Mouse (Mus musculus) E14TG2a.4 (cell line): Measurements from ENCODE around the gene Agap2.

Experiments used
- H3K27me3 ChIP-seq: 2 replicates; pipeline ENCODE4 v1.6.1; 2014; ENCODE audit warnings: low read length, control low read depth; ENCODE audit not compliant: insufficient read depth
- H3K36me3 ChIP-seq: 2 replicates; pipeline ENCODE4 v1.6.1; 2014; ENCODE audit warnings: low read length, control low read depth; ENCODE audit not compliant: insufficient read depth
- H3K4me1 ChIP-seq: replicated peaks from 2 replicates; pipeline ENCODE4 v1.6.1; 2014; ENCODE audit warnings: low read depth, low read length, control low read depth
- H3K4me3 ChIP-seq: replicated peaks from 2 replicates; pipeline ENCODE4 v1.5.1; 2014; ENCODE audit warnings: mild to moderate bottlenecking, low read length
- H3K9me3 ChIP-seq: 2 replicates; pipeline ENCODE4 v1.6.1; 2014; ENCODE audit warnings: low read length, control low read depth
- CTCF ChIP-seq: conservative IDR thresholded peaks from 2 replicates; pipeline ENCODE4 v1.5.1; 2014; ENCODE audit warnings: low read length
- NANOG ChIP-seq: IDR thresholded peaks from 2 replicates; pipeline ENCODE4 v1.6.1; 2014; ENCODE audit warnings: borderline replicate concordance, low read length, mixed read lengths
- POU5F1 ChIP-seq: IDR thresholded peaks from 2 replicates; pipeline ENCODE4 v1.6.1; 2014; ENCODE audit warnings: low read length, borderline replicate concordance

Agap2 gene

DNA sequence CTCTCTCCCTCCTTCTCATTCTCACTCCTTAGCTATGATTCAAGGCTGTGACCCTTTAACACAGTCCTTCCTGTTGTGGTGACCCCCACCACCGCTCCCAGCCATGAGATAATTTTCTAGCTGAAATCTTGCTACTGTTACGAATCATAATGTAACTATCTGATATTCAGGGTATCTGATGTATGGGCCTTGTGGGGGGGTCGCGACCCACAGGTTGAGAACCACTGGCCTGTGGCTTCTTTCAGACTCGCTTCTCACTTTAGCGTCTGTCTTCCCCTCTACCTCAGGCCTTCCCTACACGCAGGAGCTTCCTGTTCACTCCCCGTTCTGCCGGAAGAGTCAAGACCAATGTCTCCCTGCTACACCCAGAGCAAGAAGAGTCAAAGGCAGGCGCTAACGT, 43.4 kb downstream of the Agap2 start:
- Histone ChIP-seq H3K9me3 (no peaks in the 10 kb centered on the region), H3K36me3 (peaks cover 54% of the 10 kb centered on the region), H3K27me3 (no peaks in the 10 kb centered on the region), H3K4me1 (peaks cover 49% of the 10 kb centered on the region), H3K4me3 (no peak overlapping the region)
- no peak for TF ChIP-seq NANOG

DNA sequence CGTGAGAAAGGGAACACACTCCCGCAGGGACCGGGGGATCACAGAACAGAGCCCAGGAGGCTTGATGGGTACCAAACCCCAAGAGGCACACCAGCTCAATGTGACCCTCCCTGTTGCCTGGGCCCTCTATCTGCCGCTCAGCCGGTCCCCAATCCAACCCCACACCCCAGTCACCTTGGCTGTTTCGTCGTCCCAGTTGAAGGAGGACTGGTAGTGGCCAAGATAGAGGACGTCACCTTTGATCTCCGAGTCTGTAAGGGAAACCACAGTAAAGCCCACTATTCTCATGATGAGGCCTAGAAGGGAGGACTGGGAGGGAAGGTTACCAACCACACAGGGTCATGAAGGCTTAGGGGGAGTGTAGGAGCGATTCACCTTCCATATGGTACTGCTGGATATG, 44.1 kb downstream of the Agap2 start:
- Histone ChIP-seq H3K36me3 (peaks cover 50% of the 10 kb centered on the region), H3K4me3 (no peak overlapping the region), H3K9me3 (no peaks in the 10 kb centered on the region), H3K4me1 (peaks cover 44% of the 10 kb centered on the region), H3K27me3 (no peaks in the 10 kb centered on the region)
- TF ChIP-seq CTCF (no peak), POU5F1 (no peak), NANOG (no peak)

DNA sequence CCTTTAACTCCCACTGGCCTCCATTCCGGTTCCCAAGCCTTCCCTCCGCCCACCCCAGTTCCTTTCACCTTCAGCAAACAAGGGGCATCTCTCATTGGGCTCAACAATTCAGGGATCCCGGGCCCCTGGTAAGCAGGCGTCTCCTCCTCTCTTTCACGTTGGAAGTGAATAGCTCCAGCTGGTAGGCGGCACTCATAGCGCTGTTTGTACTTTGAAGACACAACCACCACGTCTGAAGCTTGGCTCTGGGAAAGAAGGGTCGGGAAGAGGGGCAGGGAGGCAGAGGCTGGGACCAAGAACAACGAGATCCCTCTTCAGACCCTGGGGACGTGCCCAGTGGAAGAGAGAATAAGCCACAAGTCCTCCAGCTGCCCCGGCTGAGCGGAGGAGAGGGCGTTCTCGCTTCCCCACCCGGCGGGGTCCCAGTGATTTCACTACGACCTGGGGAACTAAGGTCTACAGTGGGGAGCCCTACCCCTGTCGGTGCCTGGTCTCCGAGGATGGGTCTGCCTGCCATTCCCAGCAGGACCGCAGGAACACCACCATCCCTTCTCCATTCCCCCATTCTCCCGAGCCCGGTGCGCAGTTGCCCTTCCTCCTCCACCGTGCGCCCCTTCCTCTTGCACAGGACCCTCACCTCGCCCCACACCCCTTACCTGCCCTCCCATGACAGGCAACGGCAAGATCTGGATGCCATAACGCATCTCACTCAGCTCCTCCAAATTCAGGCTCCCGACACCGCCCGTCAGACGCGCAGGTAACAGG, 45.4 kb downstream of the Agap2 start:
- H3K27me3 ChIP-seq, result no peaks in the 10 kb centered on the region
- H3K4me3 ChIP-seq, result peak overlapping the region; percentile 99
- H3K9me3 ChIP-seq, result no peaks in the 10 kb centered on the region
- H3K36me3 ChIP-seq, result peaks cover 42% of the 10 kb centered on the region
- H3K4me1 ChIP-seq, result peaks cover 42% of the 10 kb centered on the region
- no peak for TF ChIP-seq CTCF
- TF ChIP-seq POU5F1, result no peak

- Histone ChIP-seq H3K36me3 (peaks cover 37% of the 10 kb centered on the region), H3K27me3 (no peaks in the 10 kb centered on the region), H3K4me3 (peak within 1 kb of the TSS; percentile 99), H3K4me1 (peaks cover 46% of the 10 kb centered on the region), H3K9me3 (no peaks in the 10 kb centered on the region)
- peak; percentile 78 for TF ChIP-seq NANOG
- TF ChIP-seq POU5F1, result no peak
Observed at GRCm38 (mm10) chr10:127121066-127121477, 46.0 kb downstream of the Agap2 start, which contains the start of gene Os9. Gene Os9 (minus strand): TSS chr10:127121131.

DNA sequence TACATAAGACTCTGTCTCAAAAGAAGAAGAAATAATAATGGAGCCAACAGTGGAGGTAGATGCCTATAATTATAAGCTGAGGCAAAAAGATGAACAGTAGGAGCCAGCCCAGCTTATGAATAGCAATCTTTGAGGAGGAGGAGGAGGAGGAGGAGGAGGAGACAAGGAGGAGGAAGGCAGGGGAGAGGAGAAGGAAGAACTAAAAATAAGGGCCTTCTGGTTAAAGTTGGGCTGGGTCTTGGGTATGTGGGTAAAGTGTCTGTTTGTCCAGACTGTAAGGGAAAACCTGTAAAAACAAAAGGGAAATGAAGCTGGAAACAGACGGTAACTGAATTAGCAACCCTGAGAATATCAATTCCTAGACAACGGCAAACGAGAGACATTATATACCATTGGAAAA, 46.9 kb downstream of the Agap2 start:
- TF ChIP-seq CTCF (no peak), NANOG (no peak), POU5F1 (no peak)
- Histone ChIP-seq H3K9me3 (no peaks in the 10 kb centered on the region), H3K4me3 (no peak overlapping the region), H3K27me3 (no peaks in the 10 kb centered on the region), H3K36me3 (peaks cover 28% of the 10 kb centered on the region), H3K4me1 (peaks cover 55% of the 10 kb centered on the region)

GRCm38 (mm10) chr10:127122784-127123435, 47.8 kb downstream of the Agap2 start:
- TF ChIP-seq CTCF, result no peak
- no peak for TF ChIP-seq NANOG
- TF ChIP-seq POU5F1, result no peak
- H3K36me3 ChIP-seq, result peaks cover 19% of the 10 kb centered on the region
- H3K4me3 ChIP-seq, result peak overlapping the region; percentile 58
- H3K9me3 ChIP-seq, result no peaks in the 10 kb centered on the region
- no peaks in the 10 kb centered on the region for H3K27me3 ChIP-seq
- peaks cover 56% of the 10 kb centered on the region for H3K4me1 ChIP-seq

- TF ChIP-seq NANOG (no peak), CTCF (peak; percentile 79)
- H3K9me3 ChIP-seq, result no peaks in the 10 kb centered on the region
- peaks cover 14% of the 10 kb centered on the region for H3K36me3 ChIP-seq
- peak overlapping the region; percentile 58 for H3K4me3 ChIP-seq
- H3K4me1 ChIP-seq, result peaks cover 55% of the 10 kb centered on the region
- H3K27me3 ChIP-seq, result no peaks in the 10 kb centered on the region
Observed at GRCm38 (mm10) chr10:127123436-127123805, 48.3 kb downstream of the Agap2 start.

- H3K4me3 ChIP-seq, result no peak overlapping the region
- no peak for TF ChIP-seq POU5F1
- TF ChIP-seq CTCF, result peak; percentile 55
- no peaks in the 10 kb centered on the region for H3K27me3 ChIP-seq
- no peaks in the 10 kb centered on the region for H3K9me3 ChIP-seq
- peaks cover 48% of the 10 kb centered on the region for H3K4me1 ChIP-seq
- no peaks in the 10 kb centered on the region for H3K36me3 ChIP-seq
Observed at GRCm38 (mm10) chr10:127125210-127126001, 50.3 kb downstream of the Agap2 start.
